Mouse (Mus musculus): ENCODE results near the gene Scamp2. TPM values are rescaled to one million over a fixed set of nuclear protein-coding genes. Genes with fewer than 3 reads are reported as not detected.
A peak's percentile ranks its signal among the peaks of the same experiment; 100 is the strongest.

Gene Scamp2
- polyA plus RNA-seq, 2 experiments = 13.9 to 21.1 TPM

GRCm38 (mm10) chr9:57526435-57526834, 34.3 kb upstream of the Scamp2 start:
- no peak for DNase-seq (ENCODE audit: low read depth in 3 of 3, low spot score in 3 of 3)

GRCm38 (mm10) chr9:57531946-57532345, 28.8 kb upstream of the Scamp2 start:
- DNase-seq (ENCODE audit: low read depth in 3 of 3, low spot score in 3 of 3) (no peak), ATAC-seq (ENCODE audit: insufficient read depth) (no peak)

More at GRCm38 (mm10) chr9:57526435-57526834, 34.3 kb upstream of the Scamp2 start:
- ATAC-seq (ENCODE audit: insufficient read depth) = no peak
- no peak overlapping the region for H3K4me2 ChIP-seq (ENCODE audit: low read depth)
- TF ChIP-seq EP300 (IDR thresholded peaks at IDR 0.05; ENCODE audit: low read depth) = no peak
- H3K27me3 ChIP-seq (ENCODE audit: control insufficient read depth, insufficient read depth, low read length) = no peaks in the 10 kb centered on the region
- H3K4me3 ChIP-seq (ENCODE audit: insufficient read depth in 1 of 2, low read depth in 2 of 2, low read length in 2 of 2) = no peak overlapping the region
- H3K36me3 ChIP-seq (replicated peaks; ENCODE audit: control insufficient read depth, insufficient read depth, low read depth) = peaks cover 15% of the 10 kb centered on the region
- H3K9ac ChIP-seq (replicated peaks) = no peak overlapping the region
- H3K27ac ChIP-seq = no peak overlapping the region
- peaks cover 12 to 22% of the 10 kb centered on the region in 2 experiments for H3K4me1 ChIP-seq (replicated peaks; ENCODE audit: control insufficient read depth in 2 of 2, insufficient read depth in 2 of 2, low read length in 1 of 2)
- no peaks in the 10 kb centered on the region for H3K9me3 ChIP-seq (ENCODE audit: control insufficient read depth, low read length)

DNA sequence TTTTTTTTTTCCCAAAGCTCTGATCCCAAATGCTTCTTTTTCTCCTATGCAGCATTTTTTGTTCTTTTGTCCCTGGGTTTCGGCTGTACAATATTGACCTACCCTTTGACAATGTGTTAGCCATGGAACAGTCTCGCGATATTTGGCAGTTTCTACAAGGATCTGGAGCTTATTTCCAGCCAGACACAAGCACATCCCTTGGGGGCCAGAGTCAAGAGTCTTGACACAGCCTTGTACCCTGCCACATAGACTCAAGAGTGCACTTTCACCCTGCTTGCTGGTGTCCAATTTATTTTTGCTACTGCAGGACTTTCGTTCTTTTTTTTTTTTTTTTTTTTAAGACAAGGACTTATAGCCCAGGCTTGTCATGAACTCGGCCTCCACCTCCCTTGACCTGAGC, 24.4 kb upstream of the Scamp2 start:
- TF ChIP-seq CTCF (IDR thresholded peaks at IDR 0.05; ENCODE audit: low read depth) (no peak), EP300 (IDR thresholded peaks at IDR 0.05; ENCODE audit: low read depth) (no peak)
- Histone ChIP-seq H3K27ac (no peak overlapping the region), H3K4me3 (ENCODE audit: insufficient read depth in 1 of 2, low read depth in 2 of 2, low read length in 2 of 2) (no peak overlapping the region), H3K36me3 (replicated peaks; ENCODE audit: control insufficient read depth, insufficient read depth, low read depth) (peaks cover 22% of the 10 kb centered on the region), H3K27me3 (ENCODE audit: control insufficient read depth, insufficient read depth, low read length) (no peaks in the 10 kb centered on the region), H3K4me2 (ENCODE audit: low read depth) (peak overlapping the region; percentile 97), H3K9me3 (ENCODE audit: control insufficient read depth, low read length) (no peaks in the 10 kb centered on the region), H3K9ac (replicated peaks) (no peak overlapping the region), H3K4me1 (replicated peaks; ENCODE audit: control insufficient read depth in 2 of 2, insufficient read depth in 2 of 2, low read length in 1 of 2) (peaks cover 6 to 8% of the 10 kb centered on the region in 2 experiments; a peak in 3 of 4 replicates)
- DNase-seq (ENCODE audit: low read depth in 3 of 3, low spot score in 3 of 3) (no peak), ATAC-seq (ENCODE audit: insufficient read depth) (no peak)
- WGBS (ENCODE audit: insufficient replicate concordance) = 82% methylated on average over 5 of the region's 5 CpGs

More at GRCm38 (mm10) chr9:57531946-57532345, 28.8 kb upstream of the Scamp2 start:
- Histone ChIP-seq H3K4me2 (ENCODE audit: low read depth) (no peak overlapping the region), H3K9ac (replicated peaks) (no peak overlapping the region), H3K27me3 (ENCODE audit: control insufficient read depth, insufficient read depth, low read length) (no peaks in the 10 kb centered on the region), H3K27ac (no peak overlapping the region), H3K36me3 (replicated peaks; ENCODE audit: control insufficient read depth, insufficient read depth, low read depth) (peaks cover 27% of the 10 kb centered on the region), H3K9me3 (ENCODE audit: control insufficient read depth, low read length) (no peaks in the 10 kb centered on the region), H3K4me1 (replicated peaks; ENCODE audit: control insufficient read depth in 2 of 2, insufficient read depth in 2 of 2, low read length in 1 of 2) (peaks cover 2 to 6% of the 10 kb centered on the region in 2 experiments; a peak in 3 of 4 replicates), H3K4me3 (ENCODE audit: insufficient read depth in 1 of 2, low read depth in 2 of 2, low read length in 2 of 2) (no peak overlapping the region)
- no peak for TF ChIP-seq EP300 (IDR thresholded peaks at IDR 0.05; ENCODE audit: low read depth)
- WGBS (ENCODE audit: insufficient replicate concordance) = 80% methylated on average over 1 of the region's 1 CpGs

GRCm38 (mm10) chr9:57537044-57537727, 23.6 kb upstream of the Scamp2 start, which contains the start of gene Fam219b:
TSS of gene Fam219b (plus strand) at chr9:57537528.
- TF ChIP-seq CTCF (IDR thresholded peaks at IDR 0.05; ENCODE audit: low read depth) (no peak), EP300 (IDR thresholded peaks at IDR 0.05; ENCODE audit: low read depth) (no peak)
- Histone ChIP-seq H3K4me1 (replicated peaks; ENCODE audit: control insufficient read depth in 2 of 2, insufficient read depth in 2 of 2, low read length in 1 of 2) (peaks cover 6 to 8% of the 10 kb centered on the region in 2 experiments; a peak in 3 of 4 replicates), H3K36me3 (replicated peaks; ENCODE audit: control insufficient read depth, insufficient read depth, low read depth) (peaks cover 15% of the 10 kb centered on the region), H3K9ac (replicated peaks) (peak within 1 kb of the TSS; percentile 89), H3K27me3 (ENCODE audit: control insufficient read depth, insufficient read depth, low read length) (no peaks in the 10 kb centered on the region), H3K4me3 (ENCODE audit: insufficient read depth in 1 of 2, low read depth in 2 of 2, low read length in 2 of 2) (peak within 1 kb of the TSS; percentile 93 to 97), H3K9me3 (ENCODE audit: control insufficient read depth, low read length) (no peaks in the 10 kb centered on the region), H3K27ac (peak within 1 kb of the TSS; percentile 69), H3K4me2 (ENCODE audit: low read depth) (peak within 1 kb of the TSS; percentile 97)
- WGBS (ENCODE audit: insufficient replicate concordance) = 2% methylated on average over 45 of the region's 45 CpGs
- ATAC-seq (ENCODE audit: insufficient read depth) = peak; percentile 87
- DNase-seq (ENCODE audit: low read depth in 3 of 3, low spot score in 3 of 3) = peak; percentile 77 to 80 (median 78)

- Histone ChIP-seq H3K4me2 (ENCODE audit: low read depth) (peak overlapping the region; percentile 97), H3K27ac (peak overlapping the region; percentile 69), H3K27me3 (ENCODE audit: control insufficient read depth, insufficient read depth, low read length) (no peaks in the 10 kb centered on the region), H3K36me3 (replicated peaks; ENCODE audit: control insufficient read depth, insufficient read depth, low read depth) (peaks cover 14% of the 10 kb centered on the region), H3K9ac (replicated peaks) (peak overlapping the region; percentile 89), H3K9me3 (ENCODE audit: control insufficient read depth, low read length) (no peaks in the 10 kb centered on the region), H3K4me3 (ENCODE audit: insufficient read depth in 1 of 2, low read depth in 2 of 2, low read length in 2 of 2) (peak overlapping the region; percentile 93 to 97), H3K4me1 (replicated peaks; ENCODE audit: control insufficient read depth in 2 of 2, insufficient read depth in 2 of 2, low read length in 1 of 2) (peaks cover 6 to 8% of the 10 kb centered on the region in 2 experiments; a peak in 3 of 4 replicates)
- under 1% methylated on average over 23 of the region's 24 CpGs for WGBS (ENCODE audit: insufficient replicate concordance)
- no peak for DNase-seq (ENCODE audit: low read depth in 3 of 3, low spot score in 3 of 3)
- peak; percentile 58 for ATAC-seq (ENCODE audit: insufficient read depth)
- TF ChIP-seq CTCF (IDR thresholded peaks at IDR 0.05; ENCODE audit: low read depth) (no peak), EP300 (IDR thresholded peaks at IDR 0.05; ENCODE audit: low read depth) (no peak)
Observed at GRCm38 (mm10) chr9:57537728-57538181, 23.0 kb upstream of the Scamp2 start.

All from liver, embryonic 14.5 days (tissue).